Mouse (Mus musculus): ENCODE measurements around the gene Slamf9. TPM values are rescaled to one million over a fixed set of nuclear protein-coding genes. Genes with fewer than 3 reads are reported as not detected.

Gene Slamf9
- polyA plus RNA-seq, 1 experiment from 2014 or later = 0.59 TPM

Other genes with a start within 250 kb of the Slamf9 start
- 0.04 TPM in 1 of 2 replicates, not detected in the other for gene Atp1a4, start 216.9 kb upstream of the Slamf9 start, polyA plus RNA-seq (2015; fragmentation: Nextera tagmentation; extraction: Ambion mirVana)
- gene Igsf8, start 213.7 kb upstream of the Slamf9 start, polyA plus RNA-seq (2015; fragmentation: Nextera tagmentation; extraction: Ambion mirVana) = 27.8 and 35.0 TPM in 2 replicates
- gene Atp1a2, start 177.3 kb upstream of the Slamf9 start, polyA plus RNA-seq (2015; fragmentation: Nextera tagmentation; extraction: Ambion mirVana) = 5.7 and 7.5 TPM in 2 replicates
- gene Kcnj9, start 146.0 kb upstream of the Slamf9 start, polyA plus RNA-seq (2015; fragmentation: Nextera tagmentation; extraction: Ambion mirVana) = 0.07 TPM in 1 of 2 replicates, not detected in the other
- 0.07 and 0.19 TPM in 2 replicates for gene Kcnj10, start 134.1 kb upstream of the Slamf9 start, polyA plus RNA-seq (2015; fragmentation: Nextera tagmentation; extraction: Ambion mirVana)
- gene Pigm, start 98.8 kb upstream of the Slamf9 start, polyA plus RNA-seq (2015; fragmentation: Nextera tagmentation; extraction: Ambion mirVana) = 6.1 and 6.4 TPM in 2 replicates
- gene Igsf9, start 6.4 kb downstream of the Slamf9 start, polyA plus RNA-seq (2015; fragmentation: Nextera tagmentation; extraction: Ambion mirVana) = 51.6 and 55.3 TPM in 2 replicates
- 377 and 446 TPM in 2 replicates for gene Tagln2, start 24.7 kb downstream of the Slamf9 start, polyA plus RNA-seq (2015; fragmentation: Nextera tagmentation; extraction: Ambion mirVana)
- gene Cfap45, start 45.4 kb downstream of the Slamf9 start, polyA plus RNA-seq (2015; fragmentation: Nextera tagmentation; extraction: Ambion mirVana) = 2.6 and 3.1 TPM in 2 replicates
- 1.6 and 2.5 TPM in 2 replicates for gene Vsig8, start 80.6 kb downstream of the Slamf9 start, polyA plus RNA-seq (2015; fragmentation: Nextera tagmentation; extraction: Ambion mirVana)
- gene Slamf8, start 115.2 kb downstream of the Slamf9 start, polyA plus RNA-seq (2015; fragmentation: Nextera tagmentation; extraction: Ambion mirVana) = 0.39 and 0.45 TPM in 2 replicates
- gene Fcrl6, start 127.2 kb downstream of the Slamf9 start, polyA plus RNA-seq (2015; fragmentation: Nextera tagmentation; extraction: Ambion mirVana) = not detected in 2 replicates
- gene Dusp23, start 157.6 kb downstream of the Slamf9 start, polyA plus RNA-seq (2015; fragmentation: Nextera tagmentation; extraction: Ambion mirVana) = 12.7 and 13.7 TPM in 2 replicates
- 3.4 and 4.0 TPM in 2 replicates for gene Crp, start 222.7 kb downstream of the Slamf9 start, polyA plus RNA-seq (2015; fragmentation: Nextera tagmentation; extraction: Ambion mirVana)

All from stomach, embryonic 16.5 days (tissue).